Mouse (Mus musculus) neural tube, embryonic 11.5 days (tissue): ENCODE results near the gene H2-Ob. TPM values are rescaled to one million over a fixed set of nuclear protein-coding genes. Genes with fewer than 3 reads are reported as not detected.
"Not testable (repeated sequence)": the region's sequence is repeated elsewhere in the genome, so short reads cannot be mapped to it uniquely, and the experiment has no call there.

Experiments
- ATAC-seq: fragments of 200-750 bp; cut with Nextera tagmentation; 2 replicates; pipeline ENCODE4 v1.8.0; 2017; ENCODE audit warnings: moderate number of reproducible peaks, mild to moderate bottlenecking, moderate TSS enrichment, moderate library complexity; ENCODE audit not compliant: insufficient read depth, low FRiP score, low TSS enrichment
- DNase-seq: peaks from one replicate; pipeline ENCODE4 v3.0.0-alpha.2; 2015; ENCODE audit warnings: low spot score
- H3K27ac ChIP-seq: fragments of 300-500 bp; sonication (generic); 2 replicates; pipeline ENCODE4 v1.5.1; 2014; ENCODE audit warnings: low read depth, mild to moderate bottlenecking, low read length
- H3K27me3 ChIP-seq: fragments of 300-500 bp; sonication (generic); 2 replicates; pipeline ENCODE4 v1.6.1; 2014; ENCODE audit warnings: mild to moderate bottlenecking, low read length, mixed read lengths; ENCODE audit not compliant: control insufficient read depth, insufficient read depth
- H3K36me3 ChIP-seq: fragments of 300-500 bp; sonication (generic); 2 replicates; pipeline ENCODE4 v1.6.1; 2014; ENCODE audit warnings: mild to moderate bottlenecking, low read length, moderate library complexity, mixed read lengths; ENCODE audit not compliant: control insufficient read depth, insufficient read depth
- H3K4me1 ChIP-seq: fragments of 300-500 bp; sonication (generic); 2 replicates; pipeline ENCODE4 v1.6.1; 2014; ENCODE audit warnings: low read length, mixed read lengths; ENCODE audit not compliant: control insufficient read depth, insufficient read depth
- H3K4me2 ChIP-seq: fragments of 300-500 bp; sonication (generic); 2 replicates; pipeline ENCODE4 v1.6.1; 2014; ENCODE audit warnings: low read depth, mild to moderate bottlenecking, moderate library complexity
- H3K4me3 ChIP-seq: fragments of 300-500 bp; sonication (generic); 2 replicates; pipeline ENCODE4 v1.5.1; 2014; ENCODE audit warnings: low read depth, low read length
- H3K9ac ChIP-seq: fragments of 300-500 bp; sonication (generic); 2 replicates; pipeline ENCODE4 v1.6.1; 2014; ENCODE audit warnings: mild to moderate bottlenecking, low read length
- H3K9me3 ChIP-seq: fragments of 300-500 bp; sonication (generic); 2 replicates; pipeline ENCODE4 v1.6.1; 2016; ENCODE audit warnings: low read length; ENCODE audit not compliant: control insufficient read depth
- WGBS: fragments of 180-500 bp; shearing (Covaris S2); extraction: QIAGEN DNeasy Blood & Tissue Kit; methylation state at CpG from one replicate; pipeline ENCODE4 v1.1.7; 2014; 5-methylcytosine and 5-hydroxymethylcytosine counted together
- polyA plus RNA-seq: library from polyadenylated mRNA; unstranded; fragments of >200 nt; fragmentation: Nextera tagmentation; extraction: Ambion mirVana; gene quantifications from 2 replicates; pipeline ENCODE4 v1.2.1, GENCODE M21; 2014

The H2-Ob gene
- polyA plus RNA-seq, 1 experiment from 2014 or later, result not detected

DNA sequence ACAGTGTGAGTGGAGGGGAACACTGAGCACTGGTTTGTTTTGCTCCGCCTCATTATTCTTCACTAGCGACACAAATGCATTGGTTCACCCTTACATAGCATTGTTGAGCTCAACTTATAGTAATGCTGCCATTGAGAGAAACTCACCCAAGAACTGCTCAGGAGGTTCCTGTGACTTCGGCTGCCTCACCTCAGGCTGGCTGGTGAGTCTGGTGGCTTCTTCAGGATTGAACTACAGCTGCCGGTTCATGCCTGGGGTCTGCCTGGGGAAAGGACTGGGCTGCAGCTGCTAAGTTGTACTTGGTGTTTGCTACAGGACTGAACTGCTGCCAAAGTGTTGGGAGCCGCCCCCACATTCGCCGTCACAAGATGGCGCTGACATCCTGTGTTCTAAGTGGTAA, 13.3 kb upstream of the H2-Ob start:
- Histone ChIP-seq H3K4me3 (no peak overlapping the region), H3K4me1 (no peaks in the 10 kb centered on the region), H3K36me3 (no peaks in the 10 kb centered on the region), H3K27ac (no peak overlapping the region), H3K4me2 (no peak overlapping the region), H3K9ac (no peak overlapping the region), H3K9me3 (no peaks in the 10 kb centered on the region), H3K27me3 (no peaks in the 10 kb centered on the region)
- 94% methylated on average over 8 of the region's 8 CpGs for WGBS
- ATAC-seq, result no peak
- DNase-seq, result no peak

DNA sequence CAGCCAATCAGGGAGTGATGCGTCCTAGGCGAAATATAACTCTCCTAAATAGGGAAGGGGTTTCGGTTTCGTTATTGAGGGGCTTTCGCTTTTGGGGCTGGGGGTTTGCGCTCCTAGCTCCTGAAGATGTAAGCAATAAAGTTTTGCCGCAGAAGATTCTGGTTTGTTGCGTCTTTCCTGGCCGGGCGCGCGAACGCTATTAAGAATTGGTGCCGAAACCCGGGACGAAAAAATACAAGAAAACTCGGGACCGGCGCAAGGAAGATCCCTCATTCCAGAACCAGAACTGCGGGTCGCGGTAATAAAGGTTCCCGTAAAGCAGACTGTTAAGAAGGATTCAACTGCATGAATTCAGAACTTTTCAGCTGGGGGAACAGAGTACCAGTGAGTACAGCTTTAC, 12.8 kb upstream of the H2-Ob start:
- H3K4me2 ChIP-seq, H3K27me3 ChIP-seq, H3K4me3 ChIP-seq, DNase-seq, H3K36me3 ChIP-seq, H3K9me3 ChIP-seq, H3K9ac ChIP-seq, ATAC-seq, H3K27ac ChIP-seq, H3K4me1 ChIP-seq: not testable (repeated sequence)
- 97% methylated on average over 11 of the region's 23 CpGs for WGBS

DNA sequence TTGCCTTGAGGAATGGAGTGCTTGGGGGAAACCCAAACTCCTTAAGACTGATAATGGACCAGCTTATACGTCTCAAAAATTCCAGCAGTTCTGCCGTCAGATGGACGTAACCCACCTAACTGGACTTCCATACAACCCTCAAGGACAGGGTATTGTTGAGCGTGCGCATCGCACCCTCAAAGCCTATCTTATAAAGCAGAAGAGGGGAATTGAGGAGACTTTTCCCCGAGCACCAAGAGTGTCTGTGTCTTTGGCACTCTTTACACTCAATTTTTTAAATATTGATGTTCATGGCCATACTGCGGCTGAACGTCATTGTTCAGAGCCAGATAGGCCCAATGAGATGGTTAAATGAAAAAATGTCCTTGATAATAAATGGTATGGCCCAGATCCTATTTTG, 7.7 kb upstream of the H2-Ob start:
- H3K4me3 ChIP-seq, H3K9ac ChIP-seq, H3K4me2 ChIP-seq, H3K4me1 ChIP-seq, H3K27me3 ChIP-seq, H3K36me3 ChIP-seq, DNase-seq, ATAC-seq, H3K27ac ChIP-seq, H3K9me3 ChIP-seq: not testable (repeated sequence)
- 95% methylated on average over 3 of the region's 9 CpGs for WGBS

DNA sequence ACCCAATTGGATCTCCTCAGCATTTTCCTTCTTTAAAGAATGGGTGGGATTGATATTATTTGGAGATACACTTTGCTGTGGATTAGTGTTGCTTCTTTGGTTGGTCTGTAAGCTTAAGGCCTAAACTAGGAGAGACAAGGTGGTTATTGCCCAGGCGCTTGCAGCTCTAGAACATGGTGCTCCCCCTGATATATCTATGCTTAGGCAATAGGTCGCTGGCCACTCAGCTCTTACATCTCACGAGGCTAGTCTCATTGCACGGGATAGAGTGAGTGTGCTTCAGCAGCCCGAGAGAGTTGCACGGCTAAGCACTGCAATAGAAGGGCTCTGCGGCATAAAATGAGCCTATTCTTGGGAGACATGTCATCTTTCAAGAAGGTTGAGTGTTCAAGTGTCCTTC, 6.7 kb upstream of the H2-Ob start:
- DNase-seq, ATAC-seq, H3K9ac ChIP-seq, H3K4me2 ChIP-seq, H3K36me3 ChIP-seq, H3K27me3 ChIP-seq, H3K4me3 ChIP-seq, H3K4me1 ChIP-seq, H3K9me3 ChIP-seq, H3K27ac ChIP-seq: not testable (repeated sequence)
- WGBS, result 82% methylated on average over 5 of the region's 7 CpGs

DNA sequence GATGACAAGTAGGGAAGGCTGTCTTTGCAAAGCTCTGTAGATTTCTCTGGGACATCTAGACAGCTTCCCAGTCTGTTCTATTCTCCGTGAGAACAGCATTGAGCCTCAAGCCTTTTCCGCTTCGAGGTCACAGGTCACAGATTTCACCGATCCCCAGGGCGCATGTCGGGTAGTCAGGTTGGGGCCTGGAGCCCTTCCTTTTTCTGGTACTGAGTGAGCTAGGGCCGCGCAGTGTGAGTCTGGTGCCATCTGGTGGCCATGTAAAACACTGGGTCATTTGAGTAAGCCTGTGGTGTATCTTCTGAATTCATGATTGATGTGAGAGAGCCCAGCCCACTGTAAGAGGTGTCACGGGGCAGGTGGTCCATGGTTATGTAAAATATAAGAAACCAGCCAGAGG, 3.8 kb upstream of the H2-Ob start:
- no peak for ATAC-seq
- WGBS, result 64% methylated on average over 9 of the region's 9 CpGs

DNA sequence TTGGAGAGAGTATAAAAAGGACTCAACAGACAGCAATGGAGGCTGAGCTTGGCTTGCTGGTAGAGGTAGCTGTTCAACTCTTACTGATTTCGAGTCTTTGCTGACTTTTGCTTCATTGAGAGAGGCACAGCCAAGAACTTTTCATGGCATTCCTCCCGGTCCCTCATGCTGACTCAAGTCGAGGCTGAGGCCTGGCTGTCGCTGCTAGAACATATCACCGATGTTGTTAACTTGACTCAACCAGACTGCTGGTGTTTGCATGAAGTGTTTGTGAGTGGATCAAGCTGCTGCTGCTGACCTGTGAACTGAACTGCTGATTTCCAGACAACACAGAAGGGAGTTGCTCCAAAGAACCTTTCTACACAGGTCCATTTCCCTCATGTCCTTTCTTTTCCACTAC, 2.0 kb upstream of the H2-Ob start:
- no peak overlapping the region for H3K4me2 ChIP-seq
- no peaks in the 10 kb centered on the region; the same call in 1 of the 2 replicates for H3K9me3 ChIP-seq
- no peak overlapping the region for H3K9ac ChIP-seq
- no peaks in the 10 kb centered on the region for H3K4me1 ChIP-seq
- no peak for DNase-seq
- H3K27ac ChIP-seq, result no peak overlapping the region
- no peaks in the 10 kb centered on the region for H3K36me3 ChIP-seq
- no peaks in the 10 kb centered on the region for H3K27me3 ChIP-seq
- H3K4me3 ChIP-seq, result no peak overlapping the region
- no peak for ATAC-seq
- 89% methylated on average over 5 of the region's 5 CpGs for WGBS

More for the DNA sequence above, 3.8 kb upstream of the H2-Ob start:
- H3K36me3 ChIP-seq, result no peaks in the 10 kb centered on the region
- peak; percentile 58 for DNase-seq
- H3K4me1 ChIP-seq, result no peaks in the 10 kb centered on the region
- no peak overlapping the region for H3K4me3 ChIP-seq
- no peak overlapping the region for H3K4me2 ChIP-seq
- H3K27ac ChIP-seq, result no peak overlapping the region
- no peaks in the 10 kb centered on the region for H3K9me3 ChIP-seq
- no peak overlapping the region for H3K9ac ChIP-seq
- H3K27me3 ChIP-seq, result no peaks in the 10 kb centered on the region

DNA sequence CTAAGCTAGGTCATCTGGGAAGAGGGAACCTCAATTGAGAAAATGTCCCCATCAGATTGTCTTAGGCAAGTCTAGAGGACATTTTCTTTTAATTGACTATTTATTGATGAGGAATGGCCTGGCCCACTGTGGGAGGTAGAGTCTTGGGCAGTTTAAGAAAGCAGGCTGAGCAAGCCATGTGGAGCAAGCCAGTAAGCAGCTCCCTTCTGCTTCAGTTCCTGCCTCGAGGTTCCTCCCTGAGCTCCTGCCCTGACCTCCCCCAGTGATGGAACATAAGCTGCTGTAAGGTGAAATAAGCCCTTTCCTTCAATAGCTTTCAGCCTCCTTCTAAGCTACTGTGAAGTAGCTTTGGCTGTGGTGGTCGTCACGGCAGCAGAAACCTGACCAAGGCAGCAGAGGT, 962 bp upstream of the H2-Ob start:
- WGBS, result 87% methylated on average over 3 of the region's 3 CpGs

DNA sequence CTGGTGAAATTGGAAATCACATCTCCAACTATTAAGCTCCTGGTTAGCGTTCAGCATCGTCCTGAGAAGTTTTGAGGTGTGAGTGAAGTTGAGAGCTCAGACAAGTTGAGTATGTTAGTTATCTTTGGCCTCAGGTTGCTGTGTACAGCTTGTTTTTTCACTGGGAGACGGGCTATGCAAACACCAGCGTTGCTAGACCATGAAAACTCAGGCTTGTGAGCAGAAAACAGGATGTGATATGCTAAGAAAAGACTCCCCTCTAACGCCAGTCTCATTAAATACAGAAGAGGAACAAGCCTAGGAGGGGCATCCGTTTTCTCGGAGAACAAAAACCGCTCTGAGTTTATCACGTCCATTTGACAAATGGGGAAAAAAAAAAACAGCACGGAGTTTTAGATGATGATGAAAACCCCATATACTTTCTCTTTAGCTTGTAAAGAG, 918 bp downstream of the H2-Ob start:
- no peaks in the 10 kb centered on the region for H3K4me1 ChIP-seq
- H3K27me3 ChIP-seq, result no peaks in the 10 kb centered on the region
- H3K9me3 ChIP-seq, result no peaks in the 10 kb centered on the region; the same call in 1 of the 2 replicates
- no peak overlapping the region for H3K9ac ChIP-seq
- no peak for ATAC-seq
- 72% methylated on average over 10 of the region's 10 CpGs for WGBS
- no peak for DNase-seq
- no peaks in the 10 kb centered on the region for H3K36me3 ChIP-seq
- H3K27ac ChIP-seq, result no peak overlapping the region
- H3K4me3 ChIP-seq, result no peak overlapping the region
- no peak overlapping the region for H3K4me2 ChIP-seq

More for the DNA sequence above, 962 bp upstream of the H2-Ob start:
- Histone ChIP-seq H3K9ac (no peak overlapping the region), H3K4me2 (no peak overlapping the region), H3K4me3 (no peak overlapping the region), H3K9me3 (no peaks in the 10 kb centered on the region; the same call in 1 of the 2 replicates), H3K4me1 (no peaks in the 10 kb centered on the region), H3K27me3 (no peaks in the 10 kb centered on the region), H3K36me3 (no peaks in the 10 kb centered on the region), H3K27ac (no peak overlapping the region)
- ATAC-seq (no peak), DNase-seq (no peak)

DNA sequence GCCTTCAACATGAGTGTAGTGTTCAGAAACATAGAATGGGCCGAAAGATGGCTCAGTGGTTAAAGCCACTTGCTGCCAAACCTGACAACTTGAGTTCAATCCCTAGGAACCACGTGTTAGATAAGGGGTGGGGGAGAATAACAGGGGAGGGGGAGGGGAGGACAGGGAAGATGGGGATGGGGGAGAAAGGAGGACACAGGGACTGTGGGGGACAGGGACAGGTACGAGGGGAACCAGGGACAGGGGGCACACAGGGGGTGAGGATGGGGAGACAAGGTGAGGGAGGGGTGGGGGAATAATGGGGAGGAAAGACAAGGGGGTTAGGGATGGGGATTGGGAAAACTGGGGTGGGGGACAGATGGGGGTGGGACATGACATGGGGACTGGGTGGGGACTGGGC, 1.7 kb downstream of the H2-Ob start:
- 70% methylated on average over 3 of the region's 3 CpGs for WGBS
- DNase-seq (no peak), ATAC-seq (no peak)
- H3K9me3 ChIP-seq, result no peaks in the 10 kb centered on the region; the same call in 1 of the 2 replicates
- no peak overlapping the region for H3K9ac ChIP-seq
- no peaks in the 10 kb centered on the region for H3K27me3 ChIP-seq
- H3K4me3 ChIP-seq, result no peak overlapping the region
- no peak overlapping the region for H3K4me2 ChIP-seq
- no peaks in the 10 kb centered on the region for H3K36me3 ChIP-seq
- no peaks in the 10 kb centered on the region for H3K4me1 ChIP-seq
- H3K27ac ChIP-seq, result no peak overlapping the region
